Mouse (Mus musculus) brown adipose tissue, adult 24 weeks (tissue): ENCODE data around the gene Ubtf. TPM values are rescaled to one million over a fixed set of nuclear protein-coding genes. Genes with fewer than 3 reads are reported as not detected.

Experiments used
- H3K27ac ChIP-seq: fragments of 200-500 bp; replicated peaks from 2 replicates; pipeline ENCODE4 v1.5.1; 2012; ENCODE audit warnings: low read depth, mild to moderate bottlenecking, low read length
- H3K4me1 ChIP-seq: fragments of 200-500 bp; 2 replicates; pipeline ENCODE4 v1.6.1; 2012; ENCODE audit warnings: low read length, mixed read lengths; ENCODE audit not compliant: control insufficient read depth, insufficient read depth, insufficient read length
- H3K4me3 ChIP-seq: fragments of 200-500 bp; 2 replicates; pipeline ENCODE4 v1.5.1; 2012; ENCODE audit warnings: low read depth, mild to moderate bottlenecking, low read length, moderate library complexity; ENCODE audit not compliant: insufficient read depth
- polyA plus RNA-seq: library from polyadenylated mRNA; stranded (reverse); fragments of >200 nt; gene quantifications from 2 replicates; pipeline ENCODE4 v1.2.4, GENCODE M21; 2012; ENCODE audit not compliant: missing spikeins, insufficient read depth, insufficient read length

The Ubtf gene
- polyA plus RNA-seq, 1 experiment: 47.6 TPM

DNA sequence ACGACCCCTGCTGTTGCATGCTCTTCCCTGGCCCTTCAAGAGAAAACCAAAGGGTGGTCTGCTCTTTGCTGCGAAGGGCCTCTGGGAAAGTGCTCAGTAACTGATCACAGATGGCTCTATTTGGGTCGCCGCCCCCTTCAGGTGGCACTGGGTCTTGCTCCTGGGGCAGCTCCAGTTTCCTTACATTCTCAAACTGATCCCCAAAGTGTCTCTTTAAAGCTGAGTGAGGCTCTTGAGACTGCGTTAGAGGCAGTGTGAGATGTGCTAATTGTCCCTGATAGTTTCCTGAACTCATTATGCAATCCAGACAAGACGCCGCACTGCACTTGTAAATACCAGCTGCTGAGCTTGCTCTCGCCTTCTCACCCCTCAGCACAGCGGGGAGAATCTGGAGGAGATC is 62.0 kb downstream of the Ubtf start:
- Histone ChIP-seq H3K4me1 (no peaks in the 10 kb centered on the region), H3K27ac (no peak overlapping the region), H3K4me3 (no peak overlapping the region)

Other genes starting within 250 kb of the Ubtf start
- 3.7 and 7.0 TPM in 2 replicates for gene Mpp2, start 231.2 kb downstream of the Ubtf start, polyA plus RNA-seq
- gene Ppy, start 218.4 kb downstream of the Ubtf start, polyA plus RNA-seq: not detected in 2 replicates
- gene Pyy, start 211.9 kb downstream of the Ubtf start, polyA plus RNA-seq: not detected in 2 replicates
- not detected in 2 replicates for gene Nags, start 174.2 kb downstream of the Ubtf start, polyA plus RNA-seq
- gene Tmem101, start 163.3 kb downstream of the Ubtf start, polyA plus RNA-seq: 3.3 and 7.9 TPM in 2 replicates
- 93.7 and 101 TPM in 2 replicates for gene Lsm12, start 134.4 kb downstream of the Ubtf start, polyA plus RNA-seq
- gene G6pc3, start 130.1 kb downstream of the Ubtf start, polyA plus RNA-seq: 41.4 and 51.7 TPM in 2 replicates
- 42.2 and 61.6 TPM in 2 replicates for gene Hdac5, start 89.6 kb downstream of the Ubtf start, polyA plus RNA-seq
- not detected in 2 replicates for gene BC030867, start 70.9 kb downstream of the Ubtf start, polyA plus RNA-seq
- 0.48 and 1.0 TPM in 2 replicates for gene Asb16, start 51.0 kb downstream of the Ubtf start, polyA plus RNA-seq
- gene Tmub2, start 34.8 kb downstream of the Ubtf start, polyA plus RNA-seq: 20.5 and 24.2 TPM in 2 replicates
- 11.6 and 13.1 TPM in 2 replicates for gene Atxn7l3, start 23.1 kb downstream of the Ubtf start, polyA plus RNA-seq
- gene Slc4a1, start 46.5 kb upstream of the Ubtf start, polyA plus RNA-seq: 1.2 TPM in 1 of 2 replicates, not detected in the other
- gene Rundc3a, start 73.7 kb upstream of the Ubtf start, polyA plus RNA-seq: not detected in 2 replicates
- 397 and 609 TPM in 2 replicates for gene Slc25a39, start 88.2 kb upstream of the Ubtf start, polyA plus RNA-seq
- gene Grn, start 110.6 kb upstream of the Ubtf start, polyA plus RNA-seq: 57.5 and 78.8 TPM in 2 replicates
- gene Fam171a2, start 127.9 kb upstream of the Ubtf start, polyA plus RNA-seq: 0.63 and 1.0 TPM in 2 replicates
- 1.4 and 2.0 TPM in 2 replicates for gene Itga2b, start 150.4 kb upstream of the Ubtf start, polyA plus RNA-seq
- 7.7 and 15.2 TPM in 2 replicates for gene Gpatch8, start 236.7 kb upstream of the Ubtf start, polyA plus RNA-seq